Mouse (Mus musculus): Measurements from ENCODE around the gene Eno3.
A peak's percentile ranks its signal among the peaks of the same experiment; 100 is the strongest.

The Eno3 gene

DNA sequence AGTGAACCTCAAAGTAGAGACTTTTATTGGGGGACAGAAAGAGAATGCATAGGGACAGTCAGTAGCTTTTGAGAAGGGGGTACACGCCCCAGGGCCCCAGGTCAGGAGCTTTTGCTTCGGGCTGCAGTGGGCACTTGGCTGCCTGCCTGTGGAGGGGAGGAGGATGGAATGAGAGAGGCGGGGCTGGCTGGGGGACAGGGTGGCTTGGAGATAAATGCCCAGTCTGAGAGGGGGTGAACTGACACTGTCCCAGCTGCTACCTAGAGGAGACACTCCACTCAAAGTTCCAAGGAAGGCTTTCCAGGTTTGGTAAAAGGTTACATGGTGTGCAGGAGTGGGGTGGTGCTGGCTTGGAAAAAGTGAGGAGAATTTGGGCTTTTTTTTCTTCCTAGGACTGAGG, at the start of gene Eno3:
Gene Eno3 (plus strand): TSS at position 239 of the 400 bp plus-strand sequence.
- peak in 1 of 2 experiments; percentile 53 for DNase-seq

- DNase-seq: no peak
Observed at GRCm38 (mm10) chr11:70607611-70608010, 49.4 kb upstream of the Eno3 start.

DNA sequence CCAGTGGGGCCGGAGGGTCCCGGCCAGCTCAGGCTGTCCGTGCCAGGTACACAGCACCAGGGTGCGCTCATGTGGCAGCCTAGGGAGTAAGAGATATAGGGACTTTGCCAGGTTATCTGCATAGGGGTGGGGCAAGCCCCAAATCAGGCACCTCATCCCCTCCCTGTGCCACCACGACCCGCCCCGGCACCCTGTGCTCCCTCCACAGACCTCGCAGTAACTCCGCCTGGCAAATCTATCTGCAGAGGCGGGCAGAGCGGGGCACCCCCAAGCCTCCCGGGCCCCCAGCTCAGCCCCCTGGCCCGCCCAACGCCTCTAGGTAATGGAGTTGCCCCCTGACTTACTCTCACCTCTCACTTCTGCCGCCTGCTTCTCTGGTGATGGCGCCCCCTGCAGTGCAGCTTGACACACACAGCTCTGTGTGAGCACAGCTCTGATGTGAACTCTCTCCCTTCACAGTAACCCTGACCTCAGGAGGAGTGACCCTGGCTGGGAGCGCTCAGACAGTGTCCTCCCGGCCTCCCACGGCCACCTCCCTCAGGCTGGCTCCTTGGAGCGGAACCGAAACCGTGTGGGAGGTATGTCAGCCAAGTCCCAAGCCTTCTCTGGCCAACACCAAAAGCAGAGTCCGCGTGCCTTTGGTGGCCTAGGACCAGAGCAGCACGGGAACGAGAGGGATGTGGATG, 48.5 kb upstream of the Eno3 start:
- peak in 1 of 2 experiments; percentile 61 for DNase-seq

GRCm38 (mm10) chr11:70610752-70611151, 46.2 kb upstream of the Eno3 start:
- DNase-seq: no peak

GRCm38 (mm10) chr11:70612505-70612904, 44.5 kb upstream of the Eno3 start:
- DNase-seq: no peak

DNA sequence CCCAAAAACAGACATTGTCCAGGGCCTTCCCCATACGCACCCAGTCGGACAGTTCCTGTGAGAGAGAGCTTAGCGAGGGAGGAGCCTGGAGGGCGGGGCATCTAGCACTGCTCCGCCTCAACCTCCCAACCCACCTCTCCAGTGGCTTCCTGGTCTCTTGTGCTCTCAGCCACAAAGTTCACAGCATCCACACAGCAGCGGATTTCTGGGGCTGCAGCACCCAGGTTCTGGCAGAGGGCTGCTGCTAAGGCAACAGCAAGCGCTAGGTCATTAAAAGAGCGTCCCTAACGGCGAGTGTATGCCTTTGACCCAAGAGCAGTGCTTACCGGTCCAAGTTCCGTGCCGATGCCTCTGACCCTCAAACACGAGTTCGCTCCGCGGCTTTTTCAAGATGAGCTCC, 41.9 kb upstream of the Eno3 start:
- peak; percentile 42 to 46 for DNase-seq

DNA sequence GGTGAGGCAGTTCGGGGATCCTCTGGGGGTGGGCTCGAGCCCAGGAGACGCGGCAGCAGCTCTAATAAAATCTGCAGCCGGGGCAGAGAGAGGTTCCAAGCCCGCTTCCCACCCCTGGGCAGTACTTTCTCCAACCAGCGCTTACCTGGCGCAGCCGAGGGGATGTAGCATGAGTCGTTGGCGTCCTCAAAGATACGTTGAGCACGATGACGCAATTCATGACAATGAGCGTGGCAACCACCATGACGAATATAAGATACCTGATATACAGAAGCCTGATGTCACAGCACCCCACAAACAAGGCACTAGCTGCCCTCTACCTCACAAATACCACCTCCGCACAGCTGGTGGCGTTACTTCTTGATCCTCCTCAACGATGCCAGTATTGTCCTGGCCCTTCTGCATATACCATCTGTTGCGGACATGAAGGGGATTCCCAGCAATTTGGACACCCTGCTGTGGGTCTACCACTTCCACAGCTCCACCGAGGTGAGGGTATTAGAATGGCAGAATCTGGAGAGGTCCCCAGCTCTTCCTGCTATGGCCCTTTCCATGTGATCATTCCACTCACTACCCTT, 41.4 kb upstream of the Eno3 start, which contains the start of gene 4930544D05Rik:
Gene 4930544D05Rik (plus strand): TSS at position 333 of the 578 bp plus-strand sequence.
- peak; percentile 30 to 49 for DNase-seq

GRCm38 (mm10) chr11:70619101-70619500, 37.9 kb upstream of the Eno3 start, which contains the start of gene Chrne:
Gene Chrne, minus strand, starts transcription at chr11:70619216.
- no peak for DNase-seq

DNA sequence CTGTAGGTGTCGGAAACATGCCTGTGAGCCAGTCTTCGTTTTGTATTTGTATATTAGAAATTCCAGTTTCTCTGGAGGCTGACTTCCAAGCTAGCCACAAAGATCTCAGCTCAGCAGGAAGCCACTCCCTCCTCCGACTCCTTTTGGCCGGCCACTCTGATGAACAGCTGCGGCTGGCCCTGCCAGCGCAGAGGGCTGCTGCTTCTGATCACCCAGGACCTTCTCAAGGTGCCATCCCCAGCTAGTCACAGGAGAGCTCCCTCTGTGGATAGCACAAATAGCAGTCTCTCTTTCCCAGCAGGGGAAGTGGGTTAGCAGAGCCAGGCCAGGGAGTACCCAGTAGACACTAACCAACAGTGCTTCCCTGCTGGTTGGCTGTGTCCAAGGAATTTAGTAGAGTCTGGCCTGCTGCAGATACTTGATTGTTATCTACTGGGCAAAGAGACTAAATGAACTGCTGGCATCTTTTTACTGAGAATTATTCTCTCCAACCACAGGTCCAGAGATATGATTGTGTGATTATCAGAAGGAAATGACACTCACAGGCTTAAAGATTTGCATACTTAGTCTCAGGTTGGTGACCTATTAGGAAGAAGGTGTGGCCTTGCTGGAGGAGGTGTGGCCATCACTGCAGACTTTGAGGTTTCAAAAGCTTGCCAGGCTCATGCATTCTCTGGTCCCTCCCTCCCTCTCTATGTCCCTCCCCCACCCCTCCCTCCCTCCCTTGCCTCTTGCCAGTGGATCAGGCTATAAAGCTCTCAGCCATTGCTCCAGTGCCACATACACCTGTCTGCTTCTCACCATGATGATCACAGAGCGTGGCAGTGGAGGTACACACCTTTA, 34.8 kb upstream of the Eno3 start:
- DNase-seq: no peak

GRCm38 (mm10) chr11:70623053-70623742, 33.8 kb upstream of the Eno3 start:
- DNase-seq: no peak

- peak; percentile 56 to 80 for DNase-seq
Observed at GRCm38 (mm10) chr11:70625473-70625872, 31.5 kb upstream of the Eno3 start.

DNA sequence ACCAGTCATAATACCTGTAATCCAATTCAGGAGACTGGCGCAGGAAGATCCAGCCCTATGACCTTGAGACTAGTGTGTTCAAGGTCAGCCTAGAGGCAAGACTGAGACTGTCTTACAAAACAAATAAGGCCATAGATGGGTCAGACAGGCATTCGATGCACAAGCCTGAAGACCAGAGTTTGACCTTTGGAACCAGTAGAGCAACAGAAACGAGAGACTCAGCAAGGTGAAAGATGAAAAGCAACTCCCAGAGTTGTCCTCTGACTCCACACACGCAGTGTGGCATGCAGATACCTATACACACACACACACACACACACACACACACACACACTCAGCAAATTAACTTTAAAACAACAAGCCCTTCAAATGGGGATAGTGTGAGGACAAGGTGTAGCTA, 30.1 kb upstream of the Eno3 start:
- DNase-seq: no peak

DNA sequence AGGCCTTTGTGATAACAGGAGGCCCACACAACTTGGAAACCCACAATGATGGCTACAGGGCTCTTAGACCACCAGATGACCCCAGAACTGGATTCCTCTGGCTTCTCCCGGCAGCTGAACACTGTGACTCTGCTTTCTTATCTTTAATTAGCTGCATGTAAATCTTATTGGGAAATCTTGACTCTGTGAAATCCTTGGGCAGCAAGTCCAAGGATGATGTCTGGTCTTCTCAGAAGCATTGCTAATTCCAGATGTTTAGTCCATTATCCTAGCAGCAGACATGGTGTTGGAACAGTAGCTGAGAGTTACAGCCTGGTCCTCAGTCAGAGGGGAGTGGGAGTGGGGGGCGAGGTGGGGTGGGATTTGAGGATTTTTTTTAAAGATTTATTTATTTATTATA, 28.6 kb upstream of the Eno3 start:
- DNase-seq: no peak

DNA sequence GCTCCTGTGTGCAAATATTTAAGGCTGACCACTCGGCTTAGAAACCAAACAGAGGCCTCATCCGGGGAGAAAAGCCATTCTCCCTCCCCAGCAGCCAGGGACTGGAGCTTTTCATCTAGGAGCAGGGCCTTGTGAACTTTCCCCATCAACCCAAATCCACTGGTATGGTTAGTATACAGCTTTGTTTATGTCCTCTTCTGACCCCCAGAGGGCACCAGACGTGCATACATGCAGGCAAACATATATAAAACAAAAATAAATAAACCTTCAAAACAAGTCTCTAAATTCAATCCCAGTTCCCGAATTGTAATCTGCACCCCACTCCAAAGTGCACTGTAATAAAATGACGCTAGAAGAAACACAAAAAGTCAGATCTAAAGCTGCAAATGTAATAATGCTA, 27.4 kb upstream of the Eno3 start:
- DNase-seq: no peak

DNA sequence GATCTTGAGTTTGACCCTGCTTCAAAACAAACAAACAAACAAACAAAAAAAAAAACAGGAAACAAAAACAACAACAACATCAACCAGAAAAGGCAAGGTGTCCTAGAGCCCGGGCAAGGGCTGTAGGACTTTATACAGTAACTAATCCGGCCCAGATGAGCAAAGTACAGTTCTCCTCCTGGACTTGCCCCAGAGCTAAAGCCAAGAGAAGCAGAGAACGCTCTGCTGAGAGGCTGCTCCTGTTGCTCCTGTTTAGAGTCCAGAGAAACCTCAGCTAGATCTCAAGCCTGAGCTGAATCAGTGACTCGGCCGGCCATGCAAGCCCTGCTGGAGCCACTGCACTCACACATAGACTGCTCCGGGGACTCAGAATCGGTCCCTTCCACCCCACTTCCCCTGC, 26.9 kb upstream of the Eno3 start:
- no peak for DNase-seq

GRCm38 (mm10) chr11:70635601-70636000, 21.4 kb upstream of the Eno3 start:
- no peak for DNase-seq

DNA sequence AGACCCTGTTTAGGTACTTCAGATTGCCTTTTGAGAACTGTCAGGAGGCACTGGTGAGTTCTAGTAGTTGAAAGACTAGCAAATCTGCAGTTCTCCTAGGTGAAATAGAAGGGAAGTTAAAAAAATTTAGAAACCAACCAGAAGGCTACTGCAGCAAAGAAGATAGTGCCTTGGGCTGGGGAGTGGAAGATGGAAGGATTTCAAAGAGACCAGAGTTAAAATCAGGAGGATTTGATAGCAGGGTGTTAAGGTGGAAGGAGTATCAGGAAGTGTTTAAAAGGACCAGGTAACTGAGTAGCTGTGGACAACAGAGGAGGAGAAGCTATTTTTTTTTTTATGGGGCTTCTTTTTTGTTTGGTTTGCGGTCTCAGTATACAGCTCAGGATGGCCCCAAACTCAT, 19.2 kb upstream of the Eno3 start:
- DNase-seq: no peak

GRCm38 (mm10) chr11:70638293-70638692, 18.7 kb upstream of the Eno3 start:
- DNase-seq: no peak

DNA sequence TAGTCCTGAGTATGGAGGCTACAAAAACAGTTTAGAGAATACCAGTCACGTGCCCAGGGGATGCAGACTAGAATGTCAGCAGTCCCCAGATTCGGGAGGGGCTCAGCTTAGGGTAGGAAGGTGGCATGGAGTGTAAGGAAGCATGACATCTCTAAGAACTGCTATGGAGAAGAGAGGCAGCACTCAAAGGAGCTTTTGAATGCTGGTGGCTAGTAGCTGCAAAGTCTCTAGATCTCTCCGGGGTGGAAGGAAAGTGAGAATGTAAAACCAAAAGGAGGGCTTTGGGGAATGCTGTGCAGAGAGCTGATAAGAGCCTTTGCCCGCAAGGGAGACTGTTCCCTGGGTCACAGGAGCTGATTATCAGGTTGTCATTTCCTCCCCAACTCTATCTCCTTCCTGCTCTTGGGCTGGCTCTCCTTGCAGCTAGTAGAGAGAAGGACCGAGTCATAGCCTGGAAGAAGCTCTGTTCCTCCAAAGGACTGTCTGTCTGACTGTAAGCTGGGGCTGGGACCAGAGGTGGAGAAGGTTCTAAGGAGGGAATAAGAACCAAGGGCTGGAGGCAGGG, 18.2 kb upstream of the Eno3 start, which contains the start of gene Gp1ba:
Gene Gp1ba (plus strand): TSS at position 409 of the 565 bp plus-strand sequence.
- DNase-seq: no peak

GRCm38 (mm10) chr11:70639976-70640375, 17.0 kb upstream of the Eno3 start:
- no peak for DNase-seq

DNA sequence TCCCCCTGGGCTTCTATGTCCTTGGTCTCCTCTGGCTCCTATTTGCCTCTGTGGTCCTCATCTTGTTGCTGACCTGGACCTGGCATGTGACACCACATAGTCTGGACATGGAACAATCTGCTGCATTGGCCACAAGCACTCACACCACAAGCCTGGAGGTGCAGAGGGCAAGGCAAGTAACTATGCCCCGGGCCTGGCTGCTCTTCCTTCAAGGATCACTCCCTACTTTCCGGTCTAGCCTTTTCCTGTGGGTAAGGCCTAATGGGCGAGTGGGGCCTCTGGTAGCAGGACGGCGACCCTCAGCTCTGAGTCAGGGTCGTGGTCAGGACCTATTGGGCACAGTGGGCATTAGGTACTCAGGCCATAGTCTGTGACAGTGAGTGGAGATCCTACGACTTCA, 15.8 kb upstream of the Eno3 start:
- DNase-seq: no peak

DNA sequence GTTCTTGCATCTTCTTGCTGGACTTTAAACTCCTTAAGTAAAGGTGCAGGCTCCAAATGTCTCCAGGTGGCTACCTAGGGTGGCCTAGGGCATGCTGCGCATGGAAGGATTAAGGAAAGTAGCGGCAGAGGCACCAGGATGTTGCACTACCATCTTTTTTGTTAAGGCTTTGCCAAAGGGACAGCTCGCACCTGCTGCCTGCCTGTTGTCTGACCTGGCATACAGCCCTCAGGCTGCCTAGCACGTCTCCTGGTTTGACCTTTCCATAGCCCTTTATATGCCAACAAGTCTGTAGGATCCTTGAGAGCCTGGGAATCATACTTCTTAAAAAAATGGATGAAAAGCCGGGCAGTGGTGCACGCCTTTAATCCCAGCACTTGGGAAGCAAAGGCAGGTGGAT, 14.0 kb upstream of the Eno3 start:
- DNase-seq: peak in 1 of 2 experiments; percentile 28

Data from cerebellum, postnatal 14 days (tissue).